Mouse (Mus musculus) right cerebral cortex, postnatal 4 days (tissue): Measurements from ENCODE around the gene Surf6.

Experiments
- DNase-seq: peaks from one replicate; pipeline ENCODE4 v3.0.0-alpha.2; 2022

Surf6 gene

DNA sequence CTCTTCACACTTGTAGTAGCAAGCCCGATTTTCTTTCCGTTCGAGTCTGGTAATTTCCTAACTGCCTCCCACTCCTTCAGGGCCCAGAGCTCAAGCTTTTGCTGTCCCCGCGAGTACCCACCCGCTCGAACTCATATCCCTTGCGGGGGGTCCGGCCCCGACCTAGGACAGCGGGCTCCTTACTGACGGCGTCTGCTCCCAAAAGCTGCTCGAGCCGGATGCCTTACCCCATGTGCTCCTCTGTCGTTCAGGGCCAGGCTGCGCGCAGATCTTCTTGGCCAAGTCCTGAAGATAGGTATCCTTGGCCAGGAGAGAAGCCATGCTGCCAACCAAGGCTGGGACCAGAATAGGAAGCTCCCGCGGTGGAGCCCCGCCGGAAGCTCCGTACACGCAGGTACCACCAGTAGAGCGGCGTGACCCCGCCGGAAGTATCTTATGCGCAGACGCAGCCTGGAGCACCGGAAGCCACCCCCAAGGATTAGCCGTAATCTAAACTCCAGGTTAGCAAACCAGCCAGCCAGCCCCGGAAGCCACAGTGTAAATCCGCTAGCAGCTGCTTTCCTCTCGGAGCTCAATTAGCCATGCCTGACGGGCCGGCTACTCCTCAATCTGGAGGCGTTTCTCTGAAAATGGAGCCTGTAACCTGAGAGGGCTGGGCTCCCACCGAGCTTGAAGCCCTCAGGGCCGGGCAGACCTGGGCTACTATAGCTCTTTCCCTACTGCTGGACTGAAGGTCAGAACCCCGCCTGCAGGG lies at the start of gene Surf6:
Surf6 (minus strand) TSS at position 413 of the 754 bp plus-strand sequence.
- peak; percentile 87 for DNase-seq

DNA sequence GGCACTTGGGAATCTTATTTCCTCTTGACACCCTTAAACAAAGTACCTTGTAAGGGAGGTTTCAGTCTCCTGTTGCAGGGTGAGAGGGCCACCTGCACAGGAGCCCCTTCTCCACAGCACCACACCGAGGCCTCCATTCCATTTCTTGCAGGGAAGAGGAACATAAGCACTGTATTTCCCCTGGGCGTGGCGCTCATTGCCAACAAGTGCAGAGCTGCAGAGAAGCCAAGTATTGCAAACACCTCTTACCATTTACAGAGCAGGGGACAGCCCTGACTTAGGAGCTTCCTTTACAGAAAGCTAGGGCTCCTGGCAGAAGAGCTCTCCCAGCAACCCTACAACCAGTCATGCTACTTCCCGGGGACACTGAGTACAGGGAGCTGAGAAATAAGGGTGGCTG lies 49.5 kb upstream of the Surf6 start:
- no peak for DNase-seq

DNA sequence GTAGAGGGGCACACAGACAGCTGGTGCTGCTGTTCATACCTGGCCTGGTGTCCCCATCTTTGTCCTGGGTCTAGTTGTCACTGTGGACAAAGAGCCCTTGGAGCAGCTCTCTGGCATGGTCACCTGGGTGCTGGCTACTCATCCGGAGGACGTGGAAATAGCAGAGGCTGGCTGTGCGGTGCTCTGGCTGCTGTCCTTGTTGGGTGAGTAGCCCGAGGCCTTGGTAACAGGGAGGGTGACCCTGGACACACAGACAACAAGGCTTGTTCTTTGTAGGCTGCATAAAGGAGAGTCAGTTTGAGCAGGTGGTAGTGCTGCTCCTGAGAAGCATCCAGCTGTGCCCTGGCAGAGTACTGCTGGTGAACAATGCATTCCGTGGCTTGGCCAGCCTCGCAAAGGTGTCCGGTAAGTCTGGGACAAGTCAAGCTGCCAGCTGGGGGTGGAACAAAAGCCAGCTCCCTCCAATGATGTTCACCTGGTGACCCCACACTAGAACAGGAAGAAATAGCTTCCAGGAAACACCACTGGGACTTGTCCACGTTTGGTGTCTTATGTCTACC lies 48.7 kb upstream of the Surf6 start:
- DNase-seq, result no peak

DNA sequence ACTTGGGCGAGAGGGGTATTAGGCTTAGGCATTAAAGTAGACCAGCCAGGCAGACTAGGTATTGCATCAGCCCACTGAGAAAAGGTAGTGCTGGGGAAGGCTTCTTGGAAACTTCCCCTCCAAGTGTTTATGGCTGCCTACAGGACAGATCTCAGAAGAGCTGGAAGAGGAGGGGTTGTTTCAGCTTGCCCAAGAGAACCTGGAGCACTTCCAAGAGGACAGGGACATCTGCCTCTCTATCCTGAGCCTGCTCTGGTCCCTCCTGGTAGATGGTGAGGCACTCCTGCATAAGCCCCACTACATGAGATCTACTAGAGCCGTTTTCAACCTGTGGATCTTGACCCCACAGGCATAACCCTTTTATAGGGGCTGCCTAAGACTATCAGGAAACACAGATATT lies 47.7 kb upstream of the Surf6 start:
- no peak for DNase-seq

DNA sequence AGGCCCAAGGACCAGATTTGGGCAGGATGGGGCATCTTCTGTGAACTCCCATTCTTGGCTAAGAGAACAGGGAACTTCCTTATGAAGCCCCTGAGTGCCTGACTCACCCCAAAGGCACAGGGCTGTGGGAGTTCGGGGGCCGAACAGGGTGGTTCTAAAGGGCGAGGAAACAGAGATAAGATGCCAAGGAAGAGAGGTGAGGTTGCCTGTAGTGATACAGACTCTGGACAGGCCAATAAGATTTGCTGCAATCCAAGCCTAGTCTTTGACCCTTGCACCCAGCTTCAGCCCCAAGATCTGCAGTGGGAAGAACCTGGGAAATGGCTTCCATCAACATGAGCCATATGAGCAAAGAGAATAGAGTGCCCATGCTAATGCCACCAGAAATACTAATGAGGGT lies 40.6 kb upstream of the Surf6 start:
- no peak for DNase-seq

DNA sequence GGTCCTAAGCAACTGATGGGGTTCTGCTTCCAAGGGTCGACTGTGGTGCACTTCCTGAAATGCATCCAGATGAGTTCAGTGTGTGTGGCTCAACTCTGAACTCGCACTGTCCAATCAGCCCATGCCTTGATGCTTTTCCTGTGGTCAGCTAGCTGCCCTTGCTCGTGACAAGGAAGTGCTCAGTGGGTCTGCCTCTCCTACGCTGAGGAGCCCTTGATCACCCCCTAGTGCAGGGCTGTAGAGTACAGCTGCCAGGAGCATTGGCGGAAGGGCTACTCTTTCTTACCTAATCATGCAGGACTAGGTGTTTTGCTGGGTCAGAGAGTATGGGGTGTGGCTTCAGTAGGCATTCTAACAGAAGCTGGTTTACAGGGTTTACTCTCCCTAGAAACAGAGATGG lies 38.9 kb upstream of the Surf6 start:
- DNase-seq, result no peak

DNA sequence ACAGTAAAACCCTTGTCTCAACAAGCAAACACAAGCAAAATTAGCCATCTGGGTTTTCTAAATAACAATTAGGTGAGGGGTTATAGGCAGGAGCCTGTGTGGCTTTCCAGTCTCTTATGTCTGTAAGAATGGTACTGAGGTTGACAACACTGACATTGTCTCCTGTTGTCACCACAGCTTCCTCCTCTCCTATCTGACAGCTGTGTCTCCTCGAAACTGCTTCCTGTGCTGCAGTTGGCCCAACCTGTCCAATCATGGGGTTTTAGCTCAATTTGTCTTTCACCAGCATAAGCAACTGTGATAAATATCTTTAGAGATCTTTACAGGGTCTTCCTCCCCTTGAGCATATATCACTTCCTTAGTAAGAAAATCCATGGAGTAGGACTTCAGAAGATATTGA lies 33.7 kb upstream of the Surf6 start:
- no peak for DNase-seq

DNA sequence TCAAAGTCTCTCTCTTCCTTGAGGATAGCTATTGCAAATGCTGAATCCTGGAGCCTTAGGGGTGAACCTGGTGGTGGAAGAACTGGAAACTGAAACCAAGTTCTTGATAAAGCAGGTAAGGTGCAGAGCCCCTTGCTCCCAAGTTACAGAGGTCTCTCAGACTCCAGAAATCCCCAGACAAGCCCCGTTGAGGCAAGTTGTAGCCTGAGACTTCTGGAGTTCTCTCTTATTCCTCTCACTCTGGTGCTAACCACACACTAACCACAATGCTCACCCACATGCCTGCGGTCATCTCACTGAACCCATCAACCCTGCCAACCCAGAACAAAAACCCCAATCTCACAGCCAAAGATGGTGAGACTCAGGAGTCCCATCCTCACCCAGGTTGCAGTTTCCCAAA lies 32.6 kb upstream of the Surf6 start:
- no peak for DNase-seq

DNA sequence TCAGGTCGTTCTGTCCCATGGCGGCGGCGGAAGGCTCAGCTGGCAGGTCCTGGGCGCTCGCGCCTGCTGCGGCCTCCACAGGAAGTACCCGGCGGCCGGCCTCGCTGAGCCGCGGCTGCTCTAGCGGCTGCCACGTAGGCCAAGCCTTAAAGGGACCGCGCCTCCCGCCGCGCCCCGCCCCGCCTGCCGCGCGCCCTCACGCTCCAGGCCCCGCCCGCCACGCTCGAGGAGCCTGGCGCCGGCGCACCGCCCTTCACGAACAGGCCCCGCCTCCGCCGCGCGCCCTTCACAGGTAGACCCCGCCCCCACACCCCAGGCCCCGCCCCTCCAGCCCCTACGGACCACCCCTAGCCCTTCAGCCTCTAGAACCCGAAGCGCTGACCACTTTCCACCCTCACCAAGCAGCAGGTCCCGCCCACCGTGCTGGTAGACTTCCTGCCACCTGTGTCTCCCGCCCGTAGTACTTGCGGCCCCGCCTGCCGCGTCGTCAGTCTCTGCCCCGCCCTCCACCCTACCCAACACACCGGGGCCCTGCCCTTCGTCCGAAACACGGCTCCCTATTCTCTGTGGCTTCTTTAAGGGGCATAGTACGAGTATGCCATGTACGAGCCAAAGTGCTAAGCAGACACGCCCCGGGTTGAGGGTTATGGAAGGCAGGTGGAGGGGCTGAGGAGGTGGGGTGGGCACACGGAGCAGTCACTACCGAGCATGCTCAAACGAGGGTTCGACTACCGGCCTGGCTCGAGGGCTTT lies 30.8 kb upstream of the Surf6 start, which contains the start of the genes Surf4 and Stkld1:
Surf4 (minus strand) TSS at position 625 of the 752 bp plus-strand sequence.
Stkld1 (plus strand) TSS at position 744 of the 752 bp plus-strand sequence.
- peak; percentile 89 for DNase-seq

DNA sequence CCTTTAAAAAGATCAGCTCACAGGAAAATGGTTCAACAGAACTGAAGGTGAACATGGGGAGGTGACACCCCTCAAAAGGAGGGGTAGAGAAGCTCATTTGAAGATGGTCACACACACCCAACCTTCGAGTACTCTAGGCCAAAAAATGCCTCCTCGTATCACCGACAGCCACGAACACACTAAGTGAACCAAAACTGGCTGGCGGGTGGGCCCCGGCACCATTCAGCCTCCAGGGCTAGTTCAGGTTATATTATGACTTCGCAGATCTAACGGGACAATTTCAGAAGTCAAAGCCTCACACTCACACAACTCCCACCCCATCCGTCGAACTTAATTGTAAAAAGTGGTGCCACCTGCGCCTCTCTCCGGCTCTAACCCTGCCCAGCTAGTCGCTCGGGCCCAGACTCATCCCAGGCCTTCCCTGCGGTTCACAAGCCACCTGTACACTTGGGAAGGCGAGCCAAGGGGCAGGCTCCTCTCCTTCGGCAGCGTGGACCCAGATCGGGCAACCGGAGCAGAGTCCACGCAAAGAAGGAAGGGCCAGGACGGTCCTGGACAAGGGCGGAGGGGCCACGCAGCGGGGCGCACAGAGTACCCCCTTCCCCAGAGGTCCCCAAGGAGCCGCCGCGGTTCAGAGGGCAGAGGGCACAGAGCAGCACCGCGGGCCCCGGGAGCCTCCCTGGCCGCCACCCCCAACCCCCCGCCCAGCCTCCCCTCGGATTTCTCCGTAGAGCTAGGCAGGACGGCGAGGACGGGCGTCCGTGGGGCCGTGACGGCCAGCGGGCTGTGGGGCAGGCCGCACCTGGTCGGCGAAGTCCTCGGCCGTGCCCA lies 30.0 kb upstream of the Surf6 start:
- no peak for DNase-seq

DNA sequence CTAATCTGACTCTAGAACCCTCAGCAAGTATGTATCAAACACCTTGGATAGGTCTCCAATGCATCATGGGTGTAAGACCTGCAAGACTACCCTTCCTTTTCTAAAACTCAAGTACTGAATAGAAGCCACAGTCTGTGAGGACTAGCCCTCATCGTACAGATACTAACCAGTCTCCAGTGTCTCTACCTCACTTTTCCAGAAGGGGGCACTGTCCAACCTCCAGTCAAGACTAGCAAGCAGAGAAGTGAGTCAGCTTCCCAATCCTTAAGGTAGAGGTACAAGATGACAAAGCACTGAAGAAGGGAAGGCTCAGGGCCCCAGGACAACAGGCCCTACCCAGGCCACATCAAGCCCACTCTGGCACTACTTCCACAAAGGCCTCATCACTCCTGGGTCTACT lies 27.7 kb upstream of the Surf6 start:
- peak; percentile 51 for DNase-seq

DNA sequence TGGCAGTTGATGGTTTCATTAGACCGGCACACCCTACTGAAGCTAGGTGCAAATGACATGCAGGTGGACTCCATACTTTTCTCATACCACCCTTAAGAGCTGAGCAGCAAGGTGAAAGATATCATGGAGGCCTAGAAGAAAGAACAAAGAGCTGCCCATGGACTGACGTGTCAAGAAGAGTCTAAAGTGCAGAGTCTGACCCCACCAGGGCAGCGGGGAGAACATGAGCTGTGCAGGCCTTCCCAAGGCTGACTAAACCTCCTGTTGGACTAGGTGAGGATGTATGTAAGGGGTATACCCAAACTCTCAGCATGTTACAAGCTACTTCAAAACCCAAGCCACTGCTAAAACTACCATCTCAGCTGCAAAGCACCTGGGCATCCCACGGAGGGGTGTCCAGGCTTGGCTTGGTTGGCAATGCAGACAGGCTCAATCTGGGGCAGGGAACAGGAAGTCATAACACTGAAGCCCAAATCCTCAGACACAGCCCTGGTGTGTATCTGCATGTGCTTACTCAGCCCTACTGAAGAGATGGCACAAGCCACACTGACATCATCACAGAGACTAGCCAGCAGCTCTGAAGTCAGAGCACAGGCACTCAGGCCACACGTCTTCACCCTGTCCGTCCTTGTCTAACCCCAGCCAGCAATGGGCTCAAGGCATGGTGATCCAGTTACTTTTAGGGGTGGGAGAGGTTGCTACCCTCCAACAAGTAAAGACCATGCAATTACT lies 25.2 kb upstream of the Surf6 start:
- DNase-seq, result no peak

DNA sequence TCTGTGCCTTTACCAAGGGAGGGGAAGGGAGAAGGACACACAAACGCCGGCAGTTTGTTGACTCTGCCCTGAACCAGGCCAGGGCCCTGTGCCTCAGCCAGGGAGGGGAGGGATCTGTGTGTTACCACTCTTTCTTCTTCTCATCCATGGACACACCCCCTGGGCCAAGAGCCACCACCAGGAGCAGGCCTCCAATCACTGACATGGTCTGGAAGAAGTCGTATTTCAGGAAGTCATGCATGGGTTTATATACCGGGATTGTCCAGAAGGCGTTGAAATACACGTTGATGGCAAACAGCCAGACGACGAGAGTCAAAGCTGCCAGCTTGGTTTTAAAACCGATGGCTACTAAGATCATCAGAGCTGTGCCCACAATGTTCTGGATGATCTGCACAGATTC lies 19.1 kb upstream of the Surf6 start:
- DNase-seq, result no peak

DNA sequence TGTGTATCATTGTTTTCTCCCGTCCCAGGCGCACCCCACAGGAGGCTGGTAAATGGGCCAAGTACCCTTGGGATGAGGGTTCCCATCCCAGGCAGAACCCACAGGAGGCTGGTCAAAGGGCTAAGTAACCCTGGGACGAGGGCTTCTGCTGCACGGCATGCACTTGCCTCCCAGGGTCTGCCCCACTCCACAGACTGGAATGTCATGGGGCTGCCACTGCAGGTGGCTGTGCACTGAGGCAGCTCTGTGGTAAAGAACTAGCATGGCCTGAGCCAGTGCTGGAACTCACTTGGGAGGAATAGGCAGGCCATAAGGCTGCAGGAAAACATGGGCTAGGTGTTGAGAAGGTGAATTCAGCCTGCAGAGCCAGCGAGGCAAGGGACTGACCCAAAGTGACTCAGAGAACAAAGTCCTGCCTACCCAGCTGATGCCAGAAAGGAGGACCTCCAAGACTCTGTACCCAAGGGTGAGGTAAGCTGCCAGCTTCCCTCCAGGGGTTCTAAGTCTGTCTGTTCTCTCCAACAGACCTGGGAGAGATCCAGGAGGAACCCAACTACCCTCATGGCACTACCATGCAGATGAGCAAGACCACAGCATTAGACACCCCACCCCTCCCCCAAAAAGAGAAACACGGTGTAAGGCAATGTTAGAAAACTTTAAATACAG lies 17.6 kb upstream of the Surf6 start:
- no peak for DNase-seq

DNA sequence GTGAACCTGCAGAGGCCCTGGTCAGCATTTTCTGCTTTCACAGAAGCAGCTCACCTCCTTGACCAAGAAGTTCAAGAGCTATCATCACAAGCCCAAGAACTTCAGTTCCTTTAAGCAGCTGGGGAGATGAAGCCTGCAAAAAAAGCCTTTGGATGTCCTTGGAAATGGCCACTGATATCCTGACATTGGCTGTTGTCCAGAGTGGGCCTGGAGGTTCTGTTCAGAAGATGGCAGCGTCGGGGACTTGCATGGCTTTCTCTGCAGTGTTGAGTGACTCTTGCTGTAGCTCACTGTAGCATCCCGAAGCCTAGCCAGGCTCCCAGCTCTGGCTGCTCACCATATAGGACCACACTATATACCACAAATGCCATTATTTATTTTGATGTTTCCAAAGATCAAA lies 17.0 kb upstream of the Surf6 start:
- DNase-seq, result no peak

DNA sequence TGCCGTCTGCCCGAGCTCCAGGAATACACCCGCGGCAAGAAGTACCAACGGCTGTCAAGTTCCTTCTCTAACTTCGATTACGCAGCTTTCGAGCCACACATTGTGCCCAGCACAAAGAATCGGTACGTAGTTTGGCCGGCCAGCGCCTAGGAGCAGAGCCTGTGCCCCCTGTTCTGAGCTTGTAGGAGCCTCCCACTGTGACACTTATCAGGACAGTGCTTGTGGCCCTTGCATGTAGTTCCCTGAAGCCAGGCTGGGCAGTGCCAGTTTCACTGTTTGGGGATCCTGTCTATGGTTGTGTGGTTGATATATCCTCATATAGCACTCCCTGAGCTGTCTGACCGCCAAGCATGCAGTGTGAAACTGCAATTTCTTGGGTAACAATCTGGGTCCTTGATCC lies 14.1 kb upstream of the Surf6 start:
- no peak for DNase-seq

DNA sequence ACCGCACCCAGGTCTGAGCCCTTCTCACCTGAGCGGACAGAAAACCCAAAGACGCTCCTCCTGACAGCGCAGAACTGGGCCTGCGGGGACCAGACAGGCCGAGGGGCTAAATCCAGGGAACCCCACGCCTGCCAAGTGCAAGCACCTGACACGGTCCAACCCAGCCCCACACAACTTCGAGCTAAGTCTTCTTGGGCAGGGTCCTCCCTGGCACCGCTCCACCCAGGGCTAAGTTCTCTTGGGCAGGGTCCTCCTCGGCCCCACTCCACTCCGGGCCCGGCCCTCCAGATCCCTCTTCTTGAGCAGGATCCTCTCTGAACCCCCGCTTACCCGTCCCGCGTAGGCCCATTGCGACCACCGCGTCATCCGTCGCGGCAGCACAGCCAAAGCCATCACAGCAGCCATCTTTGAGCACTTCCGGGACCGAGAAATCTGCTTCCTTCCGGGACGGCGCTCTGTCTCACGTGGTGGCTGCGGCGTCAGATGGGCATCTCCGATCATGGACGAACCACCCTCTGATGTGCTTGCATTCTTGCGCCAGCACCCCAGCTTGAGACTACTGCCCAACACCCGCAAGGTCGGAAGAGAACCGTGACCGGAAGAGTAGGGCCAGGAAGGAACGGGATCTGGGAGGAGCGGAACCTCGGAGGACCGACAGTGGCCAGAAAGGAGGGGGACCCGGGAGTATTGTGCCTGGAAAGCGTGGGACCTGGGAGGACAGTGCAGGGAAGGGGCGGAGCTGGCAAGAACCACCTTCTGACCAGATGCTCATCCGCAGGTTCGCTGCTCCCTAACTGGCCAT lies 13.4 kb upstream of the Surf6 start, which contains the start of the genes Surf2 and Surf1:
Surf2 (plus strand) TSS at position 441 of the 802 bp plus-strand sequence.
Surf1 (minus strand) TSS at position 604 of the 802 bp plus-strand sequence.
- peak; percentile 75 for DNase-seq

DNA sequence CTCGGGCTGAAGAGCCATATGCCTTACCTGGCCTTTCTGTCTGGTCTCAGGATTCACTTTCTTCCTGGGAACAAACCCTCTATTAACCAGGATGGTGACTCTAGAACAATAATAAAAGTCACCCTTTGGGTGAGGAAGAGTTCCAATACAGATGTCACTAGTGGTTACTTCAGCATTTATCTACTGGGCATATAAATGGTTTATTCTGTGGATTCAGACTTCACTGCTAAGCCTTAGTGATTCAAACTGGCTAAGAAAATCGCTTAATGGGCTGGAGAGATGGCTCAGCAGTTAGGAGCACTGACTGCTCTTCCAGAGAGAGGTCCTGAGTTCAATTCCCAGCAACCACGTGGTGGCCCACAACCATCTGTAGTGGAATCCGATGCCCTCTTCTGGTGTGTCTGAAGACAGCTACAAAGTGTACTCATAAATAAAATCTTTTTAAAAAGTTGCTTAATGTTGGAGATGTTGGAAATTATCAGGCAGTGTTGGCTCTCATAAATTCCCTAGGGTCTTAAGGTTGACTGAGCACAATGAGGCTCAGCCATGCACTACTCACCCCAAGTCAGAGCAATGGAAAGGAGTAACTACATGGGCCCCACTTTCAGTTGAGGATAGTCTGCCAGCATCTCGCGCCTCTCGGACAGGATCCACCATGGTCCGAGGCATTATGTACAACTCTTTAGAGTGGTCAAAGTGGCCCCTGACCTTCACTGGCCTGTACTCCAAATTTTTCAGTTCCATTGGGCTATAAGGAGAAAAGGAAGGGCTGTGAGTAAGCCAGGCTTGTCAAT lies 11.7 kb upstream of the Surf6 start:
- no peak for DNase-seq

DNA sequence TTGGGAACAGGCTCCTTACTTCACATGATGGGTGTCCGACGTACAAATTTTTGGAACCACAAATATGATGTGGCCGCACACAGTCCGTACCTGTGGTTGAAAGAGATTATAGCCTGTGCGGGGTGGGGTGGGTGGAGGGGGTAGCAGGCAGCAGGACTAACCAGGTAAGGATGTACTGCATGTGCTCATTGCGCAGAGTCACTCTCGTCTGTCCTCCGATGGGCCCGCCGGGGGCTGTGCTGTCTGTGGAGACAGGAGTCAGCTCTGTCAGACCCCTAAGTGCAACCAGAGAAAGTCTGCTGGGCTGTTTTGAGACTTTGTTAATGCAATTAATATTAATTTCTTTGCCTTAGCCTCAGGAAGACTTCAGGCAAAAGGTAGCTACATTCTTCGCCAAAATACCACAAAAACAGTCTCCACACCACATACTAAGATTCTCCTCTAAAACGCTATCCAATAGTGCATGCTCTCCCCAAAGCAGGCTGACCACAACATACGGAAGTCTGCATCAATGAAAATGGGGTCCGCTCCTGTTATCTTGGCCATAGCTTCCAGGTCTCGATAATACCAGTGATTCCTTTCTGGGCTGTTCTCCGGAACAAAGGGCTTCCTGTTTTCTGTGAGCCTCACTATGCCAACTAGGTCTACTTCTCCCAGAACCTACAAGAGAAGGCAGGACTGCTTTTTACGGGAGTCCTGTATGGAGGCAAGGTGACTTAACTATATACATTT lies 10.9 kb upstream of the Surf6 start:
- DNase-seq, result no peak
